Mouse (Mus musculus) embryonic fibroblast, embryonic 13.5 days (primary cell): ENCODE results near the gene Tenm2. TPM values are rescaled to one million over a fixed set of nuclear protein-coding genes. Genes with fewer than 3 reads are reported as not detected.

ENCODE experiments used
- H3K27ac ChIP-seq: 2 replicates; pipeline ENCODE4 v1.5.1; 2012; ENCODE audit warnings: low read length, control low read depth, inconsistent platforms; ENCODE audit not compliant: insufficient read depth
- H3K4me1 ChIP-seq: 2 replicates; pipeline ENCODE4 v1.6.1; 2011; ENCODE audit warnings: low read length; ENCODE audit not compliant: control insufficient read depth, insufficient read depth
- H3K4me3 ChIP-seq: 2 replicates; pipeline ENCODE4 v1.5.1; 2011; ENCODE audit warnings: mild to moderate bottlenecking, control low read depth, low read length; ENCODE audit not compliant: insufficient read depth
- CTCF ChIP-seq: IDR thresholded peaks from 2 replicates; pipeline ENCODE4 v1.5.1; 2011; ENCODE audit warnings: mild to moderate bottlenecking, control low read depth, low read length, moderate library complexity, borderline replicate concordance; ENCODE audit not compliant: insufficient read depth
- POLR2A ChIP-seq: IDR thresholded peaks from 2 replicates; pipeline ENCODE4 v1.6.1; 2011; ENCODE audit warnings: low read depth, mild to moderate bottlenecking, control low read depth, low read length, moderate library complexity
- polyA plus RNA-seq: library from polyadenylated mRNA; stranded (reverse); fragments of >200 nt; gene quantifications from 2 replicates; pipeline ENCODE4 v1.2.4, GENCODE M21; 2011; ENCODE audit warnings: low read depth; ENCODE audit not compliant: missing spikeins, insufficient read length

The Tenm2 gene
- polyA plus RNA-seq, 1 experiment = 0.05 TPM

- Histone ChIP-seq H3K27ac (no peak overlapping the region), H3K4me1 (no peaks in the 10 kb centered on the region), H3K4me3 (no peak overlapping the region)
- TF ChIP-seq CTCF = no peak
- no peak for TF ChIP-seq POLR2A
These were observed 791.9 kb downstream of the Tenm2 start for GRCm38 (mm10) chr11:36443821-36444220.

- TF ChIP-seq CTCF (no peak), POLR2A (no peak)
- no peaks in the 10 kb centered on the region for H3K4me1 ChIP-seq
- no peak overlapping the region for H3K27ac ChIP-seq
- H3K4me3 ChIP-seq = no peak overlapping the region
These were observed 794.0 kb downstream of the Tenm2 start for GRCm38 (mm10) chr11:36441801-36442200.

- no peak overlapping the region for H3K4me3 ChIP-seq
- no peaks in the 10 kb centered on the region for H3K4me1 ChIP-seq
- H3K27ac ChIP-seq = no peak overlapping the region
- TF ChIP-seq CTCF (no peak), POLR2A (no peak)
These were observed 799.5 kb downstream of the Tenm2 start for GRCm38 (mm10) chr11:36436251-36436650.

DNA sequence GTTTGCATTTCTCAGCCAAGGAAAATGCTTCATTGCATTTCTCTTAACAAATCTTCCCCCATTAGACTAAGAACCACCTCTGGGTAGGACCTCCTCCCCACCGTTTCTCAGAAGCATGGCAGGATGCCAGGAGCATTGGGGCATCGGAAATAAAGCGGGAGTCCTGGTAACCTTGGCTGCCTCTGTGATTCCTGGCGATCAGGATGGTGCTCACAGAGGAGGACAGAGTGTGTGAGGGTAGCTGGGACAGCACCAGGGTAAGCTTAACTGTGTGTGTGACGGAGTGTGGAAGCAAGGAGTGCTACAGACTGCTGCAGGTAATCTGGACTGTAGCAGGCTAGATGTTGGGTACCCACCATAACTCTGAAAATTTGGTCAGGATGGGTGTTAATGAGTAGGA lies 806.8 kb downstream of the Tenm2 start:
- H3K4me3 ChIP-seq = no peak overlapping the region
- H3K4me1 ChIP-seq = no peaks in the 10 kb centered on the region
- no peak overlapping the region for H3K27ac ChIP-seq
- TF ChIP-seq POLR2A (no peak), CTCF (no peak)

DNA sequence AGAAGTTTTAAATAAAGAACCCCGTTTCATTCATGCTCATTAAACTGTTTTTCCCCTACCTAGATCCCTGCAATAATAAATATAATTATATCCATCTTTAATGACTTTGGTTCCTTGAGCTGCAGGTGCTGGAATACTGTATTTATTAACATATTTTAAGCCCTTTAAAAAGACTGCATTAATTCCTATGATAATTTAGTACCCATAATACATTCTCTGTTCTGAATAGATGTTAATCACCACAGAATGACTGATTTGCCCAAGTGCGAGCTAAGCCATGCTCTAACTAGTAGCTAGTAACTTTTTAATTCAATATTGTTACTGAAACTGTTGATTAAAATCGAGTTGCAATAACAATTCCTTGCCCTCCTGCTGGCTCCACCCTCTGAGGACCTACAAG lies 810.8 kb downstream of the Tenm2 start:
- H3K4me1 ChIP-seq = no peaks in the 10 kb centered on the region
- TF ChIP-seq CTCF = no peak
- no peak for TF ChIP-seq POLR2A
- no peak overlapping the region for H3K4me3 ChIP-seq
- no peak overlapping the region for H3K27ac ChIP-seq

DNA sequence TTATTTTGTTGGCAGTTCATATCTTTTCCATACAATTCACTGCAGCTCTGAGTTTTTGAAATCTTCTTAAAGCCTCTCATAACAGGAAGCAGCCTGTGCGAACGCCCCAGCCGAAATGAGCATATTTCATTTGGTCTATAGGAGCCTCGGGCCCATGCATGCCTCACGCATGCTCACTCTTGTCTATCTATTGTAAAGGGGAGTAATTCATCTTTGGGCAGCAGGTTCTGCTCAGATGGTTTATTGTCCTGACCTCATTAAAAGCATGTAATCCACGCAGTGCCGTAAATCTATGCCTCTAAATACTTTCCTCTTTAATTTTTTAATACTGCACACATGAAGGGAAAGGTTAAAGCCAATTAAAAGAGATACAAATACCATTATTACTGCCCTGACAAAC lies 815.7 kb downstream of the Tenm2 start:
- TF ChIP-seq POLR2A (no peak), CTCF (no peak)
- no peak overlapping the region for H3K4me3 ChIP-seq
- no peaks in the 10 kb centered on the region for H3K4me1 ChIP-seq
- no peak overlapping the region for H3K27ac ChIP-seq

GRCm38 (mm10) chr11:36415244-36415643 lies 820.5 kb downstream of the Tenm2 start:
- H3K4me3 ChIP-seq = no peak overlapping the region
- no peak for TF ChIP-seq CTCF
- H3K27ac ChIP-seq = no peak overlapping the region
- no peaks in the 10 kb centered on the region for H3K4me1 ChIP-seq

GRCm38 (mm10) chr11:36410881-36411280 lies 824.9 kb downstream of the Tenm2 start:
- H3K4me3 ChIP-seq = no peak overlapping the region
- H3K27ac ChIP-seq = no peak overlapping the region
- no peaks in the 10 kb centered on the region for H3K4me1 ChIP-seq
- TF ChIP-seq CTCF = no peak
- TF ChIP-seq POLR2A = no peak

- Histone ChIP-seq H3K27ac (no peak overlapping the region), H3K4me3 (no peak overlapping the region), H3K4me1 (no peaks in the 10 kb centered on the region)
- no peak for TF ChIP-seq CTCF
- no peak for TF ChIP-seq POLR2A
These were observed 839.7 kb downstream of the Tenm2 start for GRCm38 (mm10) chr11:36395803-36396710.

GRCm38 (mm10) chr11:36384696-36385095 lies 851.1 kb downstream of the Tenm2 start:
- no peaks in the 10 kb centered on the region for H3K4me1 ChIP-seq
- TF ChIP-seq POLR2A (no peak), CTCF (no peak)
- no peak overlapping the region for H3K27ac ChIP-seq
- H3K4me3 ChIP-seq = no peak overlapping the region
